Mouse (Mus musculus) retina, postnatal 7 days (tissue): ENCODE data around the gene Ppp2r1b.
A peak's percentile ranks its signal among the peaks of the same experiment; 100 is the strongest.

Experiments
- DNase-seq: peaks from one replicate; pipeline ENCODE4 v3.0.0-alpha.2; 2012; ENCODE audit warnings: low read depth, low spot score

Ppp2r1b gene

DNA sequence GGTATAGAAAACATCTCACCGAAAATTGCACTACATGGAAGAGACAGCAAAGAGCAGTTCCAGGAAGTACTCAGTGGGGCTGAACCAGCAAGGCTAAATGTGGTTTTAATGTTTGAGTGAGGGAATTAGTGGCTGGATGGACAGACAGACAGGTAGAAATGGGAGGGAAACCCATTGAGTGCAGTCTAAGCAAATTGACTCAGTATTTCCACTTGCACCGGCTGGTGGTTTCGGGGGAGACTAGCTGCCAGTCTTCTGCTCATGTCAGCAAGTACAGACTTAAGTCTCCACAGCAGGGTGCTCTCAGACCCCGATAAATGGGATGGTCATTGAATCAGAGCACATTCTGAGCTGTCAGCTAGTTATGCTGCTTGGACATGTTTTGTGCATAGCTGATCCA lies 9.0 kb upstream of the Ppp2r1b start:
- DNase-seq: no peak

DNA sequence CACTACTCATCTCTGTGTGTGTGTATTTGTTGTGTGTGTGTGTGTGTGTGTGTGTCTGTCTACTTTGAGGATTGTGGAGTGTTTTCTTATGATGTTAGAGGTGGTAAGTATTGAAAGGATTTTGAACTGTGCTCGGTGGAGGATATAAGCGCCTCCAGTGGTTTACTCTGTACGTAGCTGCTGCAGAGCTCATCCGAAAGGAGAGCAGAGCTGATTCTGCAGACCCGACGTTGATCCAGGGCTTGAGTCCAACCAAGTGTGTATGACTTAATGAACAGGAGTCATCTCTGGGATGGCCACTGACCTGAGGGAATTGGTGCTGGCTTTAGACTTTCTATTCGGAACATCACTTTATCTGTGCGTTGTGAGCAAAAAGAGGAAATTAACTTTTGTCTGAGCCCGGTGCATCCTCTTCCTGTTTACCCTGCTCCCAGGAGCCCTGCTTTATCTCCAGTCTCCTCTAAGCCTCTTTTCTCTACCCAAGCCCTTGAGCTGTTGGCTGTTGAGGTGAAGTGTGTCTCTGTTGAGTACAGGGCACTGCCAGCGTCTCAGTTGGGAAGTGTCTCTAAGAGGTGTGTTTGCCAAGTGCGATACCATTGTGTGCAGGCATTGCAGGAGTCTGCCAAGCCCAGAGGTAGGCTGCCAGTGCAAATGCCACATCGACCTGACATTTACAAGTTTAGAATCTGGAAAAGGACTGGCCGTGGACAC lies 3.9 kb upstream of the Ppp2r1b start:
- no peak for DNase-seq

GRCm38 (mm10) chr9:50845547-50845946 lies 446 bp downstream of the Ppp2r1b start:
- no peak for DNase-seq

- DNase-seq: no peak
Observed at GRCm38 (mm10) chr9:50847133-50847532, 2.0 kb downstream of the Ppp2r1b start.

GRCm38 (mm10) chr9:50847606-50848368 lies 2.7 kb downstream of the Ppp2r1b start:
- DNase-seq: no peak

- DNase-seq: no peak
Observed at GRCm38 (mm10) chr9:50848821-50849220, 3.7 kb downstream of the Ppp2r1b start.

DNA sequence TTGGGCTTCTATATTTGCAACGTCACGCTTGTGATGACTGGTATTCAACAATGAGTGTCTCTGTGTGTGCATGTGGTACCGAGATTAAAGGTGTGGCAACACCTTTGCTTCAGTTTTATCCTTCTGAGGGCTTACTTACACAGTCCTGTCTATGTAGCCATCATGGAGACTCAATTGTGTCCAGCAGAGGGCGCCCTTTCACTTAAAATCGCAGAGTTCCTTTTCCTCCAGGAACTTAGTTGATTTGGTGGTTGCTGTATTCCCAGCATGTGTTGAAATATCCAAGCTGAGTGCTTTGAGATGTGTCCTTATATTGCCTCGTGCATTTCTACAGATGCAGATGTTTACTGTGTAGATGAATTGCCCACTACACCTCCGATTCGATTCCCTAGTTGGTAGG lies 4.1 kb downstream of the Ppp2r1b start:
- DNase-seq: peak; percentile 86

DNA sequence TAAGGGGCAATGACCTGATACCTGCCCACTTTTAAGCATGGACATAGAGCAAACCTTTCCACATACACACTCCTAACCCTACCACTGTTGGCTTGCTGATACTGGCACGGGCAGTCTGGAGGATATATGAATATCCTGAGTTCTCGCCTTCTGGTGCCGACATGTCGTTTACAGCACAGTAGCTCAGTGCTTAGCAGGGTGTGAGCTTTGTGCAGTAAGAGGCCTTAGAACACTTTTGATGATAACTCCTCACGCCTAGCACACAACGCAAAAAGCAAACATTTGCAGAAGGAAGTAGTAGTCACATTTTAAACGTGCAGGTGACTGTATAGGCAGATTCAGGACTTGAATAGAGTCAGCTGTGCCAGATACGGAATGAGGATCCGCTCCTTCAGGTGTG lies 4.7 kb downstream of the Ppp2r1b start:
- no peak for DNase-seq

- DNase-seq: no peak
Observed at GRCm38 (mm10) chr9:50850271-50850670, 5.2 kb downstream of the Ppp2r1b start.

DNA sequence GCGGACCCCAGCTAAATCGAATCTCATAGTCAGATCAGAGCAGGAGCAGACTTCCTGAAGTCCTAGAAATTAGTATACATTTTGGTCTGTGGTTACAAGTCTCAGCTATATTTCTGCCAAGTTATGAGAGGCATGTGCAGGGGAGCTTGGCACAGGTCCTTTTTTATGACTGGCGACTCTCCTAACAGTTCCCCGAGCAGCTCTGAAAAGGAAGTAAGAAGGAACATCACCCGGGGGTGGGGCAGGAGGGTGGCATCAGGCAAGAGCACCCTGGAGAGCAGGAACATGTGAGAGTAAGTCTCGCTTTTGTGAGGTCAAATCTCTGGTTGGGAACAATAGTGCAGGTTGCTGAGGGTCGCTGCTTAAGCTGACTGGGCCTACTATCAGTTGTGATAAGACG lies 5.6 kb downstream of the Ppp2r1b start:
- DNase-seq: no peak

DNA sequence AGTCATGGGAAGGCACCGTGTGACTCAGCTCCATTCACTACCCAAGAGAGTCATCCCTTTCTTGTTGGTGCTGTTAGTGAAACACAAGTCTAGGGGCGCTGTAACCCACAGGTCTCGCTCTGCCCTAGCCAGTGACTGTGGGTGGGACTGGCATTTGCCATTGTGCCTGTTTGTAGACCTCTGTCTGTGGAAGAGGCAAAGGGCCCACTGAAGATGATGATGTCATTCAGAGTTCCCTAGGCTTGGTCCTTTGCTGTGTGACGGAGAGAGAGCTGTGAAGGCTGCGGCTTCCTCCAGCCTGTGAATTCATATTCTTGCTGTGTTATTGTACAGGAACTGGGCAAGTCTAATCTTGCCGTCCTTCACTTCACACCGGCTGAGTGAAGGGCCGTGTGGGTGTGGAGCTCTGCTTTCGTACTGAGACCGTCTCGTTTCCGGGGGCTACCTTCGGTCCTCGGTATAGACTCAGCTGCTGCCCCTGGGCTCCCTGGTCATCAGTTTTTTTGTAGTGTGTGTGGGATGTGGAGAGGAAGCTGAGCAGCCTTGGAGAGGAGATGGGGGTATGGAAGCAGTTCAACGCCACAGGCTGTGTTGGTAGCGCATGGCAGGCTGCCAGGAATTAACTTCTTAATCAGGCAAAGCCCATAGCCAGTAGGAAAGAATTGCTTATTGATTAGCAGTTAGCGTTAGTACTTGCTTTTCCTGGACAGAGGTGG lies 7.7 kb downstream of the Ppp2r1b start:
- DNase-seq: no peak

DNA sequence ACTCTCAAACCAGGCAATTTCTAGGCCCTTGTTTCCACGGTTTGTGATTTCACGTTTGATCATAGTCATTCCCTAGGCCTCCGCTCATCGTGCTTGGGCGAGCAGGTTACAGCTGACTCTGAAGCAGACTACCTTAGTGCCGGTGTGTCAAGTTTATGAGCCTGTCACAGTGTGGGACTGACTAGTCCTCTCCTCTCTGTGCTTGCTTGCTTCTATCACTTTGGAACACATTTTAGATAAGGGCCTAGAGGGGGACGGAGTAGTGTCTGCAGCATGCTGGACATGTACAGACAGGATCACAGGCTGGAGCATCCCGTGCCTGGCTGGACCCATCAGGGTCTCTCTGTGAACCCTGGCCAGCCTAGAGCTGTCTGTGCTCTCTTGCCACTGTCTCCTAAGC lies 9.3 kb downstream of the Ppp2r1b start:
- DNase-seq: no peak

- DNase-seq: no peak
Observed at GRCm38 (mm10) chr9:50855133-50855766, 10.1 kb downstream of the Ppp2r1b start.

DNA sequence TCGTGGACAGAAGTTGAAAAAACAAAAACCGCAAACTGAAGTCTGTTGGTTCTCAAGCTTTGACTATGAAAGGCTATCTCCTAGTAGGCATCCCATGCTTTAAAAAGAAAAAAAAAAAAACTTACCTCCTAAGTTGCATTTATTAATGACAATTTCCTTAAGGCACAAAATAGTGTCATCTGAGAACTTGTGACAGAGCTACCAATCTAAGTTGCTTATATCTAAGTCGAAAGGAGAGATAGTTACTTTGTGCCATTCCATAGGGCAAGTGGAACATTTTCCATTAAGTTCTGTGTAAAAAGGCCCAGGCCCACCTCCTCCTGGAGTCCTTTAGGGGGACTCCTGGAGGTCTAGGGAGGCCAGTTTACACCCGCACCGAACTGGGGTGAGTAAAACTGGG lies 10.7 kb downstream of the Ppp2r1b start:
- no peak for DNase-seq

GRCm38 (mm10) chr9:50856341-50857081 lies 11.4 kb downstream of the Ppp2r1b start:
- DNase-seq: peak; percentile 76

DNA sequence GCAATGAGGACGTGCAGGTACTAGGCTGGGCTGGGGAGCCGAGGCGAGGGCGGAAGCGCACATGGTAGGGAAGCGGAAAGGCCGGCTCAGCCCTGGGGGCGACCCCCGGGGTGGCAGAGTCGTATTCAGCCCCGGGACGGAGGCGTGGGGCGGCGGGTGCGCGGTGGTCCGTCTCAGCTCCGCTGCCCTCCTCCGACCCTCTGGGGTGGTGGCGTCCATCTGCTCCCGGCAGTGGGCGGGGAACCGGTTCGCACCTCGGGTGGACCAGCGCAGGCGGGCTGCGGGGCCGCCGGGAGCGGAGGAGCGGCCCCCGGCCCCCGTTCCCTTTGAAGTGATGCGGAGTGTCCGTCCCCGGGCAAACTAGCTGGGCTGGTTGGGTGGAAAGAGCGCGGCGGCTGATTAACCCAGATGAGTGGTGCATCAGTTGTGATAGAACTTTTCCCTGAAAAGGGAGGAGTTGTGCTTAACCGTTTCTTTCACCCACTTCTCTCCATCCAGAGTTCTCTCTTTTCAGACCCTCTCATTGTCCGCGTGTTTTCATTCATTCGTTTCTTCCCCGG lies 12.1 kb downstream of the Ppp2r1b start:
- no peak for DNase-seq

GRCm38 (mm10) chr9:50858681-50859080 lies 13.6 kb downstream of the Ppp2r1b start:
- no peak for DNase-seq

- no peak for DNase-seq
Observed at GRCm38 (mm10) chr9:50861119-50861839, 16.2 kb downstream of the Ppp2r1b start.

GRCm38 (mm10) chr9:50863824-50864223 lies 18.7 kb downstream of the Ppp2r1b start:
- DNase-seq: no peak

GRCm38 (mm10) chr9:50864877-50865276 lies 19.8 kb downstream of the Ppp2r1b start:
- no peak for DNase-seq
